Mouse (Mus musculus): ENCODE measurements around the gene Lce1b.

Gene Lce1b

GRCm38 (mm10) chr3:92656826-92657225 lies at the start of gene Lce1b:
Gene Lce1b (minus strand): TSS chr3:92656926.
- DNase-seq = no peak

- no peak for DNase-seq
Measured at GRCm38 (mm10) chr3:92694613-92695012, 37.9 kb upstream of the Lce1b start.

- DNase-seq = no peak
Measured at GRCm38 (mm10) chr3:92691688-92692087, 35.0 kb upstream of the Lce1b start.

DNA sequence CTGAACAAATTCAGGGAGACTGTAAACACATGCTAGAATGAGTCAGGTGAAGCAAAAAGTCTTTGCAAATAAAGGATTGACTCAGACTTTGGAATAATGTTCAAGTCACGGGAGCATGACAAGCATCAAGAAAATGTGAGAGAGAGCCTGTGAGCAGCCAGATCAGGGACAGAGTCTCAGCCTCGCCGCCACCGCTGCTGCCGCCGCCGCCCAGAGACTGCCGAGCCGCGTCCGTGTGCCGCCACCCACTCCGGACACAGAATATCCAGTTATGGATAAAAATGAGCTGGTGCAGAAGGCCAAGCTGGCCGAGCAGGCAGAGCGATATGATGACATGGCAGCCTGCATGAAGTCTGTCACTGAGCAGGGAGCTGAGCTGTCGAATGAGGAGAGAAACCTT lies 32.4 kb upstream of the Lce1b start:
- DNase-seq = peak; percentile 38 to 46

GRCm38 (mm10) chr3:92687110-92687509 lies 30.4 kb upstream of the Lce1b start, which contains the start of gene Lce1d:
Gene Lce1d (minus strand): TSS chr3:92687210.
- no peak for DNase-seq

GRCm38 (mm10) chr3:92678947-92679346 lies 22.2 kb upstream of the Lce1b start, which contains the start of gene Lce1c:
Gene Lce1c (plus strand): TSS chr3:92679247.
- DNase-seq = no peak

- DNase-seq = no peak
Measured at GRCm38 (mm10) chr3:92670215-92670614, 13.5 kb upstream of the Lce1b start, which contains the start of gene Lce1a2. Gene Lce1a2 (minus strand): TSS chr3:92670315.

- DNase-seq = no peak
Measured at GRCm38 (mm10) chr3:92648207-92648606, 8.5 kb downstream of the Lce1b start, which contains the start of gene Lce1a1. Gene Lce1a1 (minus strand): TSS chr3:92648307.

GRCm38 (mm10) chr3:92639854-92640253 lies 16.9 kb downstream of the Lce1b start:
- DNase-seq = no peak

DNA sequence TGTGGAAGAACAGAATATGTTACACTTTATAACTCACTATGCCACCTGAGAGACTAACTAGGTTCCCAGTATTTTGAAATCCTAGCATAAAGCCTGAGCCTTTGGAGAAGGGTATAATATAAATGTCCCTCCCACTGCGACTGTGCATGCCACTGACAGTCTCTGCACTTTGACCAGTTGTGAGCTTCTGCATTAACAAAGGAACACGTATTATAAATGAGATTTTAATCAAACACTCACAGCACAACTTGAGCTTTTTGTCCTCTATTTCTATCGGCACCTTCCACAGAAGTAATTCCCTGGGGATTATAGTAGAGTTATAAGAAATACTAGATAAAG lies 18.1 kb downstream of the Lce1b start:
- DNase-seq = no peak

DNA sequence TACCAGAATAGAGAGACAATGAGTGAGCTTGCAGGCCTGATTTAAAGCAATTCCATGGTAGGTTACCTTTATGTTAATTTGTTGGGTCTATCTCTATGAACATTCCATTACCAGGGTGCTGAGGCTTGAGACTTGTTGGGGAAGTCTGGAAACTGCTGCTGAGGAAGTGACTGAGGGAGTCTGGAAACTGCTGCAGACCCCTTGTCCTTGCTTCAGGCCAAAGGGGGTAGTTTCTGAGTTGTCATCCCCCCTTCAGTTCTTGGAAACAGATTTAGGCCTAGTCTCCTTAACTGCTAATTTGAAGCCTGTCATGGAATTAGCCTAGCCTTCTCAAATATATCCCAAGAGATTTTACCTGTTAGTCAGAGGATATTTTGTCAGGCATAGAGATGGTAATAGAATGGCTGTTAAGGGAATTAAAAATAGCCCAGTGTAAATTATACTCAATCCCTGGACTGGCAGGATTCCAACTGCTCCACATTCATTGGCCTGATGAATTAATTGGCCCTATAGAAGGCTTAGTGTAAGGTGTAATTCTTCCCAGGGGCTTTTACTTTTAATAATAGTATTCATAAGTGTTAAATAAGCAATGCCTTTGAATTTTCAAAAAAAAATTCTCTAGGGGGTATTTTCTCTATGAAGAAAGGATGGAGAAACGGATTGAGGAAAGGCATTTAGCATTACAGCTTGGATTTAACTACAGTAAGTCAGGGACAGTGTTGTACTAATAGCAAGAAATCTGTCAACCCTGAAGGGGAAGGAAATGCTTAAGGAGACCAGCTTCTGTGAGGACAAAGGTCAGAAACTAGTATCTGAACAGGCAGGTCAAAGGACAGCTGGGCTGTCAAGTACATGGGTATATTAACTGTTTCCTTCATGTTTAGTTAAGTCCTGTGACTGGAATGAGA lies 18.7 kb downstream of the Lce1b start:
- peak; percentile 4 to 7 for DNase-seq

GRCm38 (mm10) chr3:92621560-92621959 lies 35.2 kb downstream of the Lce1b start, which contains the start of gene Lce6a:
Gene Lce6a (minus strand): TSS chr3:92621660.
- no peak for DNase-seq

DNA sequence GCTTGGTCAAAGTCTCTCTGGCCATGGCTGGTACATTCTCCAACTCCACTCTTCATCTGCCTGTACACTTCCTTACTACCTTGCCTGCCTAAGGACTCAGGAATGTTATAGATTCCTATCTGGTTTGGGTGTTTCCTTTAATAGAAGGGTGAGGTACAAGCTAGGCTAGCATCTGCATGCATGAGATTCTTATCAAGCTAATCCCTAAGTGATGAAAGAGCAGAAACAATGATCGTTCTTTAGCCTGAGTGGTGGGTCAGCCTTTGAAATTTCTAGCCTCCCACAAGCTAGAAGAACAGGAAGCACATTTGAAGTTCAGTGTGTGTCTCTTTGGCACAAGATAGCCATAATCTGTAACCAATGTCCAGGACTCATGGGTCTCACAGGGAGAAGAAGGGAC lies 46.9 kb downstream of the Lce1b start:
- no peak for DNase-seq

- DNase-seq = no peak
Measured at GRCm38 (mm10) chr3:92607392-92607791, 49.3 kb downstream of the Lce1b start, which contains the start of gene 2210017I01Rik. Gene 2210017I01Rik (minus strand): TSS chr3:92607492.
